Mouse (Mus musculus) c-Kit-negative CD71-positive TER-119-positive erythroid progenitor cells, embryonic 14.5 days (primary cell): ENCODE results near the gene Scamp2.

ENCODE experiments used
- DNase-seq: peaks from one replicate; pipeline ENCODE4 v3.0.0-alpha.2; 2013; ENCODE audit warnings: low read depth, low spot score

Gene Scamp2

DNA sequence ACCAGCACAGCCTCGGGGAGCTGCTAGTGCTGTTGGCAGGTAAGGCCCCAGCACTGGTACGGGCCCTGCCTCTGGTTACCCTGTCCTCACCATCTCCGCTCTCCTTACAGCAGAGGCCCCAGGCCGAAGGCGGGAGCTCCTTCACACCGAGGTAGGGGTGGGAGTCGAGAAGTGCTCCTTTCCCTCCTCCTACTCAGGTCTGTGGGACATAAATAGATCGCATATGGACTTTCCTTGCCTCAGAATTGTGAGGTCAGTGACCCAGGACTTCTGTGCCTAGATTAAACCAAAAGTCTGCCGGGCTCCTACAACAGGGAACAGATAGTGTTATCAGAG, 33.4 kb downstream of the Scamp2 start:
- DNase-seq, result no peak

DNA sequence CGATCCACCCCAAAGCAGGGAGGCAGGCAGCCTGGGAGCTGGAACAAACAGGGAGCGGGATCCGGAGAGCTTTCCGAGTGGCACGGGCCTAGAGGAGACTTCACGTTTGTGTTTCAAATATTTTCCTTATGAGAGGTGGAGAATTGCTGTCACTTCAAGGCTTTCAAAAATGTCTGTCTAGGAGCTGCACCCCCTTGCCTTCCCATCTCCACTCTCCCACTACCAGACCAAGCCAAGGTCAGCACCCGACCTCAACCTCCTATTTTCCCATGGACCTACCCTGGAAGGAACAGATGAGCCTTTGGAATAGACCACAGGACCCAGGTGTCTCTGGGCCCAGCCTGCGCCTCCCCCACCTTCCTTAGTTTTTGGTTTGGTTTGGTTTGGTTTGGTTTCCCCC, 36.5 kb downstream of the Scamp2 start:
- DNase-seq, result no peak

DNA sequence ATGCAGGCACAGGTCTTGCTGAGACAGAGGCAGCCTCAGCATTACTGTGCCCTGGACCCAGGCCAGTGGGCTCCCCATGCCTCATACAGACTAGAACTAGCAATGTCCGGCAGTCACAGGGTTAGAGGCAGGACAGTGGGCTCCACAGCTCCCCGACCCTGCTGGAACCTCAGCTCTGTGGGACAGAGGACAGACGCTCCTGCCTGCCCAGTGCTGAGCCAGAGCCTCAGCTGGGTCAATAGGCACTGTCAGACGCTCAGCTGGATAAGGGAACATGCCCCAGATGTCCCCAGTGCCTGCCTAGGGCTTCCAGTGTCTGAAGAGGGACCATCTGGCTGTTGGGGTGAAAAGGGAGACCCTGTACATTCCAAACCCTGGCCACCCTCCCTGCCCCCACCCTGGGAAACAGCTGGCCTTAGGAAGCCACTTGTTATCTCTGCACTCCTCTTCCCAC, 37.2 kb downstream of the Scamp2 start:
- DNase-seq, result no peak

DNA sequence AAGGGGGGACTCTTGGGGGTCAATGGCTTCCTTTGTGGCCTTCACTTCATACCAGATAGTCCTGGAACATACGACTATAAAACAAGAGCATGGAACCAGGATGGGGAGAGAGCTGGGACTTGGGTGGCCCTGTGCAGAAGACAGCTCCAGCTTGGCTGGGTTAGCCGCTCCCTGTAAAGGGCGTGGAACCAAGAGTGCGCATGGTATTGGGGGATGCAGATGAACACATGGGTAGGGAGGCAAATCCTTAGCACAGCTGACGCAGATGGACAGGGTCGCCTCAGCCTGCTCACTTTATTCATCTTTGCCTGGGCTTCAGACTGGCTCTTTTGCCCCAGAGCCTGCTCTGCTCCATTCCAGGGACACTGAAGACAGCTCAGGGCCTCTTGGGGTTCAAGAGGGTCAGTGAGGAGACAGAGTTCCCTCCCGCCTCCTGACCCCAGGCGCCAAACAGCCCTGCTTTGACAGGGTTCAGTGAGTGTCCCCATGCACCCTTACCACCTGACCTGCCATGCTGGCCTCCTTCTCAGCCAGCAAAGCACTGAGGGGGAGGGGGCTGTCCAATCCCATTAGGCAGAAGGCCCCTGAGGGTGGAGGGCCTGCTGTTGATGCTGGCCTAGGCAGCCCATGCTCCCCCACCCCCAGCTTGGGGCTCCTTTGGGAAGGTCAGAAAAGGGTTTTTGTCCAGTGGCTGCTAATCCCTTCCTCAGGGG, 38.3 kb downstream of the Scamp2 start:
- DNase-seq, result no peak

DNA sequence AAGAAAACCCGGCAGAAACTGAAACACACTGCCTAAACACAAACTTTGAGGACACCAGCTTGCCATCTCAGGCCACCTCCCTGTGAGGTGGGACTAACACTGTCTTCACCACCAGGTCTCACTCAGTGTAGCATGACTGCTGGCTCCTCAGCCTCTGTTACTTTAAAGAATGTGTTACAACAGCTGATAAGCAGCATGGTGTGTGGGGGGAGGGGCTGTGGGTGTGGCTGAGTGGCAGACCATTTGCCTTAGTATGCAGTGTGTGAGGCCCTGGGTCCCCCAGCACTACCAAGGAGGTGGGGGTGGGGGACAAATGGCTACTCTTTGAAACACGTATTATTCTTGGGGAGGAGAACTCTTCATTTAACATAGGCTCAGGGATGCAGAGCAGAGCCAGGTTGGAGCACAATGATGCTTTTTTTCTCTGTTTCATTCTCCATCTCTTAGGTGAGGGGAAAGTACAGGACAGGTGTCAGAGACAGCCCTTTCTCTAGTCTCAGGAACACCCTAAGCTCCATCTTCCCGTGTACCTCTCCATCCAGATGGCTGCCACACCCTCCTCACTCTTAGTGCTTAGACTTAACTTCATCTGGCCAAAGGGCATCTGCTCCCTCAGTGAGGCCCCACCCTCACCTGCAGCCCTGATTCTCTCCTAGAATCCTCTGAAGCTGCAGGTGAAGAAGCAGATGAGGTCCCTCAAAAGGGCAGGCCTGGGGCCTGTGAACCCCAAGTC, 40.0 kb downstream of the Scamp2 start:
- DNase-seq, result no peak

DNA sequence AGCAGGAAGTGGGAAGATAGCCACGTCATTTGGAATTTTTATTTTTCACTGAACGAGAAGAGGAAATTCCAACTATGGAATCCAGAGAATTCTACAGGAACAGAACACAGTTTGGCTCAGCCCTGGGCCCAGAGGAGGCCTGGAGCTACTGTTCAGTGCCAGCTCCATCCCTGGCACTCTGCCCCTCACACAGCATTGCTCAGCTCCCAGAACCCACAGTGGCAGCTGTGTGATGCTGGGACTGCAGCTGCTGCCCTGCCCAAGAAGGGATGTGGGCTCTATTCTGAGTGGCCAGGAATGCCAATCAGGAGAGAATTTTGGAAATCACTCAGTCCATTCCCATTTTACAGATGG, 40.6 kb downstream of the Scamp2 start:
- DNase-seq, result no peak

DNA sequence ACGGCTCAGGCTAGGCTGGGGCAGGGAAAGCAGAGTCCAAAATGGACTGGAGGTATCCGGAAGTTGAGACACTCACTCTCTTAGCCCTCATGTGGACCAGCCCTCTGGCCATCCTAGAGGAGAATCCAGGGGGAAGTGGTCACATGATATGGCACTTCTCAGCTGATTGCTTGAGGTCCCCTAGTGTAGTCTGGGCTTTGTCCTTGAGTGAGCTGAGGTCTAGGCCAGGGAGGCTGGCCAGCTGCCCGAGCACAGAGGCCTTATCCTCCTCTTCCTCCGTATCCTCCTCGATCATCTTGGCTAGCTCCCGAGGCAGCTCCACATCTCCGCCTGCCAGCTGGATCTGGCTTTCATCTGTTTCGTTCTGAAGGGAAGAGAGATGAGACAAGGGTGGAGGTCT, 41.4 kb downstream of the Scamp2 start:
- DNase-seq, result no peak

DNA sequence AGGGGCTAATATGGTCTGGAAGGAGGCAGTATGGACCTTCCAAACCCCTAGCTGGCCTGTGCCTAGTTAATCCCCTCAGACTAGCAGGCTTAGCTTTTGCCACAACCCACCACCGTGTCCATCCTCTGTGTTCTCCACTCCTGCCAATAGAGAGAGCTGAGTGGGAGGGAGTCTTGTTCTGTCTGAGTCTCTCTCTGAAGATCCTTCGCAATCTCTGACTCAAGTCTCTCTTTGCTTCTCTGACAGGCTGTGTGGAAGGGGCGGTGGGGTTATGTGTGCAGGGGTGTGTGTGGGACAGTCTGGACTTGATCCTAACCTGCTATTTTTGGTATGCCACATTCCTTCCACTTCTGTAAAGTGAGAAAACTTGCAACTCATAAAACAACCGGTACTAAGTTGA, 44.1 kb downstream of the Scamp2 start:
- DNase-seq, result no peak

DNA sequence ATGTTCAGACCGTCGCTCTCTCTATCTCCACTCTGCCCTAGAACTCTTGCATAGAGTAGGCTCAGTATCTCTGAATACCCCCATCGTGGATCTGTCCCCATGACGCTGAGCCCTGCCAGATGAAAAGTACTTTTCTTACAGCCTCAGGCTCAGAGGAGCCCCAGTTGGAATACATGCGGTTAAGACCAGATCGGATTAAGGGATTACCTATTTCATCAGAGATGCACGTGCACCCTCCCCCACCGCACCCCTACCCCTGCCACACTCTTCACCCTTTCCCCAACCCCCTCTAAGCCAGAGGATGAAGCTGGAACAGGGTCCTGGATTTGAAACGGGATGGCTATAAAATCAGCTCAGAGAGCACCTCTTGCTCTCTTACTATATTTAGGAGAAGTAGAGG, 44.8 kb downstream of the Scamp2 start:
- DNase-seq, result no peak

DNA sequence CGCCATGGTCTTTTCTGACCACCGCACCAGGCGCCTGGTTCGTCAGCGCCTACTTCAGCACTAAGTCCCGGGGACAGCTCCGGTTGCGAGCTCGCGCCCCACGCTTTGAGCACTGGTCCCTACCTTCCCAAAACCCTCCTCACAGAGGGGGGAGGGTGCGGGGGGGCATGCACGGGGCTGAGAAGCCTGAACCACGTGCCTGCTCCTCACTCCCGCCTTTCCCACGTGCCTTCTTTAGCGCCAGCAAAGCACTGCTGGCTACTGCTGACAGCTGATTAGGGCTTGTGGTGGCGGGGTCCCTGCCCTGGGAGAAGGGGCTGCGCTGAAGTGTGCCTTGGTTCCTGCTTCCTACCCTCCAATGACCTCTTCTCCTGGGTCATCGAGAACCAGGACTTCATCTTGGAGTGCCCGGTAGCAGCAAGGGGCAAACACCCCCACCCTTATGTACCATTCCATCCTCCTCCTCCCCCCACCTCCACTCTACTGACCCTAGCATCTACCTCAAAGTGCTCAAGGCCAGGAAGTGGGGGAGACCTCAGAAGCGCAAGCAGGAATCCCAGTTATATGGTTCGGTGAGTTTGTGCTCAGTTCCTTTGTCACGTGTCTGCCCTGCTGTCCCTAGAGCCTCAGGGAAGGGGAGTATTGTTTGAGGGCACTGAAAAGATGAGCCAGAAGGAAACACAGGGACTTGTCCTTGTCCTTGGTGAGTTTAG, 45.6 kb downstream of the Scamp2 start, which contains the start of gene Cplx3:
Gene Cplx3, minus strand, starts transcription at position 143 of the 713 bp plus-strand sequence.
- no peak for DNase-seq

DNA sequence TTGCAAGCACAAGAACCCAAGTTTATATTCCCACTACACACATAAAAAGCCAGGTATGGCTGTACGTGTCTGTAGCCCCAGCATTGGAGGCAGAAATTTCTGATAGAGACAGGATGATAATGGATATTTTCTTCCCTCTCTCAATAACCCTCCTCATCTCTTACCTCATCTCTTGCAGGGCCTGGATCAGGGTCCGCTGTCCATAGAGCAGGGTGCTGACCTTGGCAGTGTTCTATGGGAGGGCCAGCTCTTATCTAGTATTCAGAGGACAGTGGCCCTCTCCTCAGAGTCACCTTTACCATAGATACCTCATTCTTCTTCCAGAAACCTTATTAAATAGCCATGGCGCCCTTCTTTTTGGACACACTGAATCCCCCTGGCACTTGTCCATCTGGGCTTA, 49.1 kb downstream of the Scamp2 start:
- DNase-seq, result no peak

DNA sequence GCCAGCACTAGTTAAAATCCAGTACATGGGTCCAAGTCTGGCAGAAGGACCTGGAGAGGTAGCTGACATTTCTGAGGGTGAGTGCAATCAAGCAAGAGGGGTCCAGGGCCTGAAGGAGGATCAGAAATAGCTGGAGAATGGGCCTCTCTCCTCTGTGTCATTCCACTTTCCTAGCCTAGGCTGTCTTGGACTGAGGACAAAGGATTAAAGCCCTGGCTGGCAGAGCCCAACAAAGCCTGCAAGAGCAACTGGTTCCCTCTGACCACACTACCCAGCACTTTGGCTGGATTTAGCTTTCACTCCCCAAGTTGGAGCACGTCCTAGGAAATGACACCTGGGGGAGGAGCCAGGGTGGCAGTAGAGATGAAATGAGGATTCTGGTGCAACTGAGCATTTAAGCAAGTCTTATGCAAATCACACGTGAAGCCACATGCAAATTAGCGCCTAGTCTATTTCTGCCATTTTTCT, 49.6 kb downstream of the Scamp2 start:
- DNase-seq, result no peak

DNA sequence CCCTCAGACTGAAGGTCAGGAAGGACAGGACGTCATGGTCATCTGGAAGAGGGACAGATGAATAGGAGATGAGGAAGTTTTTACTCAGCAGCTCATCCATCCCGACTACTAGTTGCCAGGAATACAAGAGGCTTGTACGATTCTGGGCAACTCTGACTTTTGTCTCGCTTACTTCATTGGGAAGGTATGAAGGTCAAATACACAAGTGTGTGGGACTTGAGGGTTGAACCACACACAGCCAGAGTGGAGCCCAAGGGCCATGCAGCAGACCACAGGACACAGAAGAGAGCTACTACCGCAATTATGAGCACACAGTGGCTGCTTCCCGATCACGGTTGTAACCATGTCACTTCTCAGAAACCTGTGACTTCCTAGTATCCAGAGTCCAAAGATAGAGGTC, 51.8 kb downstream of the Scamp2 start:
- no peak for DNase-seq

DNA sequence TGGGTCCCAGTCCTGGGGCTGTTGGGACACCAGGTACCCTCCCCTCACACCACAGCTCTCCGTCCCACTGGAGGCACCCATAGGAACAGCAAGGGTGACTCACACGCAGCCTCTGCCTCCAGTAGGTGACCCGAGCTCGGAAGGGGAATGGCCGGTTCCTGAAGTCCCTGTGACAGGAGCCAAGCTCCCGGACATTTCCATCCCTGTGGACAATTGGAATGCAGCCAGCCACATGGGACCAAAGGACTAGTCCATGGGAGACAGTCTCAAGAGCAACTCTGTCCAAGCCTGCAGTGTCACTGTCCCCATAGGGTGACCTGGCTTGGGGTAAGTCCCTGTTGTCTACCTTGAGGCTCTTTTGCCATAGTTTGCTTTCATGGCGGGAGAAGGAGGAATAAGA, 53.2 kb downstream of the Scamp2 start:
- no peak for DNase-seq

DNA sequence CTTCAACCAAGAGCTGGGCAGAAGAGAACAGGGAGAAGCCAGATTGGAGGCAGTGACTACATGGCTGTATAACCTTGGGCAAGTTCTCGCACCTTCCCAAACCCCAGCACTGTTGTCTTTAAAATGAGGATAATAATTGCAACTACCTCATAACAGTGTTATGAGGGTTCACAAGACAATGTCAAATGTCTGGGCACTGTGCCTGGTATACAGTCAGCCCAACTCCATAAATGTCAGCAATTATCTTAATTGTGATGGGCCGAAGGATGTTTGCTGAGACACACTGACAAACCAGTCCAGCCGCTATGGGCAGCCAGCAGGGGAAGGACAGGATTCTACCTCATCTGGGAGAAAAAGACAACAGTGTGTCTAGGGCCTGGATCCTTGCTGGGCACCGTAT, 54.0 kb downstream of the Scamp2 start:
- no peak for DNase-seq

DNA sequence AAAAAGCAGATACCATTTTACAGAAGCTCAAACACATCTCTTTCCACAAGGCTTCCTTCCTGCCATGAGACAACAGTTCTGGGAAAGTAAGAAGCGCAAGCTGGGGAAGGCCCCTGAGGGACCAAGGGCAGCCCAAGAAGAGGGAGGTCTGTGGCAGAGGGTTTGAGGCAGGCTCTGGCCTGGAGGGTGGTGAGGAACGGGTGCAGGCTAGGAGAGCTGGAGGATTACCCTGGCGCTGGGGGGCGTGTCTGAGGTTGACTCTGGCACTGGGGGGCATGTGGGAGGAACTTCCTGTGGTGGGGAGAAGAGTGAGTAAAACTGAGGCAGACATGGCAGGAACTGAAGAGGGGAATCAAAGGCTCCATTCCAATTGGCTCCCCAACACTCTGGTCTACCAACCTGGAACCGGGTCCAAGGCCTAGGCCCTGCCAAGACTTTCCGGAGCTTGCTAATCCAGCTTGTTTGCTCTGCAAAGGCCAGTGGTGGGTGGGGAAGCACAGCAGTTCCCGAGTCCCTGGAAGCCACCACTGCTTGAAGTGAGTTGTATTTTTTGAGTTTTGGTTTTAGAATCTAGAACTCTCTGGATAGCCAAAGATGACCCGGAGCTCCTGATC, 56.9 kb downstream of the Scamp2 start:
- no peak for DNase-seq

DNA sequence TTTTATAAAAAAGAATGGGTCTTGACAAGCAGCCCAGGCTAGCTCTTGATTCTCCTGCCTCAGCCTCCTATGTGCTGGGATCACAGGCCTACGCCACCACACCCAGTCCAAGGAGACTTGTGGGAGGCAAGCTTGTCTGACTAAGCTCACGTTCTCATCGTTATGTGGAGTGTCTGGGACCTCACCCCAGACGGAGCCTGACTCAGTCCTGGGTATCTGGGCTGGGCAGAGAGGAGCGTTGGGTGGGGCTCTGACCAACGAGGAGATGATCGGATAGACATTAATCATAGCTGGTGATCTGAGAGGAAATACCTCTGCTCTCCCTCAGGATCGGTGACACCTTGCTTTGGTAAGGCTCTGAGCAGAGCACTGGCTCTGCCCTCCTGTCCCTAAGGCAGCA, 58.1 kb downstream of the Scamp2 start:
- no peak for DNase-seq

DNA sequence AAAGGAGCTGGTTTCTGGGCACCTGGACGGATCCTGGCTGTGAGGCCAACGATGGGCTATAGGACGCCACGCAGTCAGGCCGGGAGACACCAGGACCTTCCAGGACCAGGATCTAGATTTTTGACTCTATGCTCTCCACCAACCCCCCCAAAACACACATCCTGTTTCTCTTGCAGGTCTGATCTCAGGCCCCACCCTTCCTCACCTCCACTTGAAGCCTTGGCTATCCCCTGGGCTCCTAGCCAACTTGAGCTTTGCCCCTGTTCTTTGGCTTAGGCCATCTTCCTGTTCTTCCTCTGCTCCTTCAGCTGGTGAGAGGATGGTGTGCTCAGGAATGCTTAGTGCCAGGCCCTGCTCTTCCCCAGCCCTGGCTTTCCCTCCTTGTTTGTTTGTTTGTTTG, 59.9 kb downstream of the Scamp2 start, which contains the start of gene Lman1l:
Gene Lman1l, minus strand, starts transcription at position 101 of the 400 bp plus-strand sequence.
- DNase-seq, result no peak

DNA sequence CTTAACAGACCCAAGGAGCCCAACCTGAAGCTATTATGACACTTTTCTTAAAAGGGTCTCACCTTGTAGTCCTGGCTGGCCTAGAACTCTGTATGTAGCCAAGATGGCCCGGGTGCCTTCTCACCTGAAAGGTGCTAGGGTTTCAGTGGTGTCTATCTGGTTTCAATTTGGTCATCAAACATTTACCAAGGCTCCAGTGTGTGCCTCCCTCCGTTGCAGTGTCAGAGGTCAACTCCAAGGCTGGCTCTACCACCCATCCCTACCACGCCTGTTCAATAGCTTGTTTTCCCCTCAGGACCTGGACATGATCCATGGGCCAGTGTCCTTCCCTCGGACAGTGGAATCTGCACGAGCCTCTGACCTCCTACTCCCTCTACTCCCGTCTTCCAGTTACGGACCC, 63.6 kb downstream of the Scamp2 start:
- DNase-seq, result no peak

DNA sequence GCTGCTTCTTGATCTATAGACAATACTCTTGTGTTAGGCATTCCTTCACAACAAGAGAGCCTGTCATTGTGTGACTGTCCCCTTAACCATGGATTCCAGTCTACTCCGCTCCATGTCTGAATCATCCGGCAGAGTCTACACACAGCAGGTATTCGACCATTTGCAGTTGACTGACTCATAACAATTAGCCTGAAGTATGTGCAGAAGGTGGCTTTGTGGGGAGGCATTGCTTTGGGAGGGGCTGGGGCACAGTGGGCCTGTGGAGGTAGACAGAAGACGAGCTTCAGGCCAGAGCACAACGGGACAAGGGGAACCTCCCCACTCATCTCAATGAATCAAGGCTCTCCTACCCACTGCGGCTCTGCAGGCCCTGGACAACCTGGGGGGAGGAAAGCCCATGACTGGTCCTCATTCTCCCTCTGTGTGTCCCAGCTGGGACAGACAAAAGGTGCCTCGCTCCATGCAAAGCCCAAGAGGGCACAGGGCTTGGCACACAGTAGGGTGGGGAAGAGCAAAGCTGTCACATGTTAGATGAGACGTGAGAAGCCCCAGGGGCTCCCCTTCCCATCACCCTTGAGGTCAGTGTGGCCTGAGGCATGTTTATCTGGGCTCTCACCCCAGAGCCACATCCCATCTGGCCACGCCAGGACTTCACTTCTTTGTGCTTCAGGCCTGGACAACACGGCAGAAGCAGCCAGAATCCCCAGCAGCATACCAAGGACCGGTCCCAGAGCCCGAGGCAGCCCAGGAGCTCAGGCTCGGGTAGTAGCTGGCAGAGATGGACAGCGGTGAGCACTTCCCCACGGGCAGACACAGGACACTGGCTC, 65.1 kb downstream of the Scamp2 start:
- no peak for DNase-seq

DNA sequence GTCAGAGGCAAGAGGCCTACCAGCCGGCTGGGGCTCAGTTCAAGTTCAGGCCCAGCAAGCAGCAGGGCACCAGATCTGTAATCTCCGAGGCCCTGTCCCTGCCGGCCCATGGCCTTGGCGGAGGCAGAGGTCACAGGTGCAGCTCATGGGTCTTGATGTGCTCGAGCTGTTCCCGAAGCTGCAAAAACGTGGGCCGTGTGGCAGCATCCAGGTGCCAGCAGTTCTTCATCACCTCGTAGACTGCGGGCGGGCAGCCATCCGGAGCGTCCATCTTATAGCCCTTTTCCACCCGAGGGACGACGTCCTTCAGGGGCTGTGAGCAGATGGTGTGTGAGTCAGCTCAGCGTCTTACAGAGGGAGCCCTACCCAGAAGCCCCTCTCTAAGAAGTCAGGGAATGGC, 66.4 kb downstream of the Scamp2 start:
- no peak for DNase-seq
